Mouse (Mus musculus): ENCODE data around the gene Trp53bp2.

GRCm38 (mm10) chr1:182459436-182459835, 50.5 kb downstream of the Trp53bp2 start:
- TF ChIP-seq POLR2A (IDR thresholded peaks at IDR 0.05; ENCODE audit: extremely low read depth, insufficient read depth, low read length): no peak
- no peak for TF ChIP-seq CTCF (IDR thresholded peaks at IDR 0.05; ENCODE audit: low read depth, low read length)
